Mouse (Mus musculus): ENCODE data around the gene Npnt. TPM values are rescaled to one million over a fixed set of nuclear protein-coding genes. Genes with fewer than 3 reads are reported as not detected.

Gene Npnt
- polyA plus RNA-seq, 2 experiments: 0.90 to 1.0 TPM

DNA sequence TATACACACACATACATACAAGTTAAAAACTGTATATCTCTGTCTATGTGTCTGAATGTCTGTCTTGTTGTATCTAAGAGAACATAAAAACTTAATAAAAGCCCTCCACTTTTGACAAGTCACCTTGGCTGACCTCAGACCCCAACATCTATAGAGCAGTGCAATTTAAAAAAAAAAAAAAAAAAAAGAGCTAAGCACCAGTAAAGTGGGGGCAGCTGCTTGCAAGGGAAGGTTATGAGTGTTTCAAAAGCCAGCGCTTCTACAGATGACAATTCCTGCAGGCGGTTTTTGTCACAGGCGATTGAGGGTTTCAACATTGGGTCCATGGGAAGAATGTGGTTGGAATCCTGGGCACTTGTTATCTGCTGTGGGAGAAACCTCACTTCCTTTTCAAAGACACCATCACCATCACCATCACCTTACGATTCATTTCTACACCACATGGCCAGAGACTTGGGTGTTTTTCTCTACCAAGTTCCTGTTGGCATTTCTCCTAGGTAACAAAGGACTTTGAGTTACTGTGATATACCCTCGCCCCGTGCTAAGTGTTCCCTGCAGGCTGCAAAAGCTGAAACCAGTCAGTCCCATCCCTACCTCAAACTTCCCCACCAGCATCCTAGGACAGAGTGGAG is 63.6 kb downstream of the Npnt start:
- Histone ChIP-seq H3K27me3 (ENCODE audit: control insufficient read depth, insufficient read depth, low read length) (no peaks in the 10 kb centered on the region), H3K4me2 (ENCODE audit: low read depth) (no peak overlapping the region), H3K4me3 (ENCODE audit: insufficient read depth in 1 of 2, low read depth in 2 of 2, low read length in 2 of 2) (no peak overlapping the region), H3K36me3 (replicated peaks; ENCODE audit: control insufficient read depth, insufficient read depth, low read depth) (no peaks in the 10 kb centered on the region), H3K27ac (no peak overlapping the region), H3K9ac (replicated peaks) (no peak overlapping the region), H3K9me3 (ENCODE audit: control insufficient read depth, low read length) (no peaks in the 10 kb centered on the region), H3K4me1 (replicated peaks; ENCODE audit: control insufficient read depth in 2 of 2, insufficient read depth in 2 of 2, low read length in 1 of 2) (peaks cover 0 to 8% of the 10 kb centered on the region in 2 experiments; a peak in 2 of 4 replicates)
- 16% methylated on average over 6 of the region's 6 CpGs for WGBS (ENCODE audit: insufficient replicate concordance)
- TF ChIP-seq CTCF (IDR thresholded peaks at IDR 0.05; ENCODE audit: low read depth): no peak
- TF ChIP-seq EP300 (IDR thresholded peaks at IDR 0.05; ENCODE audit: low read depth): no peak
- no peak for DNase-seq (ENCODE audit: low read depth in 3 of 3, low spot score in 3 of 3)
- ATAC-seq (ENCODE audit: insufficient read depth): peak; percentile 37; the same call in 1 of the 2 replicates

DNA sequence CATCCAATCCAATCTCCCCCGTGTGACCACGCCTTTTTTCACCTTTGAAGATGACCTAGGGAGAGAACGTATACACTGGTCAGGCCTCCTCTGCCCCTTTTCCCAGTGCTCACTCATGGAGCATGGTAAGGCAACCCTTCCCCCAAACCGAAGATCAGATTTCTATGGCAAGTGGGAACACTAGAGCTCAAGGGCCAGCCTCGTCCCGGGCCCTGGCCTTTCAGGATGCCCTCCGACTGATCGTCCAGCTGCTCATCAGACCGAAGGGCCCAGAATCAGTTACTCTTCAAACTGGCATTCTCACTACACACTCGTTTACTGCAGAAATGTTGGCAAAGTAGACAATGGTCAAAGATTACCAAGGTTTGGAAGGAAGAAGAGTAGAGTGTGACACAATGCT is 65.6 kb downstream of the Npnt start:
- no peak for DNase-seq (ENCODE audit: low read depth in 3 of 3, low spot score in 3 of 3)
- no peak overlapping the region for H3K27ac ChIP-seq
- H3K9ac ChIP-seq (replicated peaks): no peak overlapping the region
- H3K27me3 ChIP-seq (ENCODE audit: control insufficient read depth, insufficient read depth, low read length): no peaks in the 10 kb centered on the region
- TF ChIP-seq EP300 (IDR thresholded peaks at IDR 0.05; ENCODE audit: low read depth): no peak
- no peak for TF ChIP-seq CTCF (IDR thresholded peaks at IDR 0.05; ENCODE audit: low read depth)
- H3K36me3 ChIP-seq (replicated peaks; ENCODE audit: control insufficient read depth, insufficient read depth, low read depth): no peaks in the 10 kb centered on the region
- no peak for ATAC-seq (ENCODE audit: insufficient read depth)
- H3K4me1 ChIP-seq (replicated peaks; ENCODE audit: control insufficient read depth in 2 of 2, insufficient read depth in 2 of 2, low read length in 1 of 2): peaks cover 0 to 8% of the 10 kb centered on the region in 2 experiments; a peak in 2 of 4 replicates
- 77% methylated on average over 10 of the region's 10 CpGs for WGBS (ENCODE audit: insufficient replicate concordance)
- H3K4me3 ChIP-seq (ENCODE audit: insufficient read depth in 1 of 2, low read depth in 2 of 2, low read length in 2 of 2): no peak overlapping the region
- H3K4me2 ChIP-seq (ENCODE audit: low read depth): no peak overlapping the region
- no peaks in the 10 kb centered on the region for H3K9me3 ChIP-seq (ENCODE audit: control insufficient read depth, low read length)

DNA sequence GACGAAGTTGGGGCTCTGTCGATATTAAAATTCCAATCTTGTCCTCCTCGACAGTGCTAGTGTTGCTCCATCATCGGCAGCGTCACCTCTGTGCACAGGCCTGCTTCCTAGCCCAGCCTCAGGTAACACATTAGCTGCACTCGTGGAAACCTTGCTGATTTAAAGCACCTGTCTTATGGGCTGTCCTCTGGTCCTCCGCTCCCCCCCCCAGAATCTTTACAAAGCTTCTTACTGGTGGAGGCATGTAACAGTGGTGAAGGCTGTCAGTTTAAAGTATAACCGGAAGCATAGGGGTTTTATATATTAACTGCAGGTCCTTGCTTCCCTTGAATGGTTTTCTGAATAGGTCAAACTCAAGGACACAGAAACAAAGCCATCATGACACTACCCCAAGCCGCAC is 66.8 kb downstream of the Npnt start:
- Histone ChIP-seq H3K36me3 (replicated peaks; ENCODE audit: control insufficient read depth, insufficient read depth, low read depth) (no peaks in the 10 kb centered on the region), H3K9ac (replicated peaks) (no peak overlapping the region), H3K4me3 (ENCODE audit: insufficient read depth in 1 of 2, low read depth in 2 of 2, low read length in 2 of 2) (no peak overlapping the region), H3K9me3 (ENCODE audit: control insufficient read depth, low read length) (no peaks in the 10 kb centered on the region), H3K4me1 (replicated peaks; ENCODE audit: control insufficient read depth in 2 of 2, insufficient read depth in 2 of 2, low read length in 1 of 2) (peaks cover 0 to 8% of the 10 kb centered on the region in 2 experiments; a peak in 2 of 4 replicates), H3K27ac (no peak overlapping the region), H3K4me2 (ENCODE audit: low read depth) (no peak overlapping the region), H3K27me3 (ENCODE audit: control insufficient read depth, insufficient read depth, low read length) (no peaks in the 10 kb centered on the region)
- TF ChIP-seq CTCF (IDR thresholded peaks at IDR 0.05; ENCODE audit: low read depth): no peak
- TF ChIP-seq EP300 (IDR thresholded peaks at IDR 0.05; ENCODE audit: low read depth): no peak
- 73% methylated on average over 9 of the region's 9 CpGs for WGBS (ENCODE audit: insufficient replicate concordance)
- ATAC-seq (ENCODE audit: insufficient read depth): no peak
- no peak for DNase-seq (ENCODE audit: low read depth in 3 of 3, low spot score in 3 of 3)

DNA sequence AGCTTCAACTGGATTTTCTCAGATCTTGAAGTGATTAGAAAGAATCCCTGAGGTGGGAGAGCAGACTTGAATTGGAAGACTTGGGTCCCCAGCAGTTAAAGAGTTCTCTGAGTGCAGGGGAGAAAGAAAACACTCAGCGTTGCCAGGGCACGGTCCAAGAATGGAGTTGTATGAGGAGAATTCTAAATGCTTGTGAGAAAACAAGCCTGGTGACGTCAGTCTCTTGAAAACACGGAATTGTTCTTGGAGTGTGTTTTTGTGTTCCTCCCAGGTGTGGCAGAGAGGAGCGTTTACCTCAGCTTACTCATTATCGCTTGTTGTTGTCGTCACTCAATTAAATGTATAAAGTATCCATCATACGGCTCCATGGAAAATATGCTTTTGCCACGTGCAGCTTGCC is 69.3 kb downstream of the Npnt start:
- ATAC-seq (ENCODE audit: insufficient read depth): no peak

DNA sequence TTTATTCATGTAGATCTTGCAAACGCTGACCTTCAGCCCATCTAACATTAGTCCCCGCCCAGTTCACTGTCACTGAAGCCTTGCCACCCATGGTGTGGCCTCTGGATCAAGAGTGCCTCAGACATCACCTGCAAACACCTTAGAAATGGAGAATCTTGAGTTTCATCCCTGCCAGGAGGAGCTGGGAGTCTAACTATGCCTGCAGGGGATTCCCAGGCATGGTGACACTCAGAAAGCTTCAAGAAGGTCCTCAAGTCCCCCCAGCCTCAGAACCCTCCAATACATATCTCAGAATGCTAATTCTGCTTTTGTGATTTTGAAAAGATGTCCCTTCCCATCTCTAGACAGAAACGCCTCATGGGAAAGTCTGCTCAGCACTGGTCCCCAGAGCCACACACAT is 69.7 kb downstream of the Npnt start:
- no peak overlapping the region for H3K4me2 ChIP-seq (ENCODE audit: low read depth)
- no peak overlapping the region for H3K9ac ChIP-seq (replicated peaks)
- no peaks in the 10 kb centered on the region for H3K36me3 ChIP-seq (replicated peaks; ENCODE audit: control insufficient read depth, insufficient read depth, low read depth)
- WGBS (ENCODE audit: insufficient replicate concordance): 58% methylated on average over 3 of the region's 3 CpGs
- H3K4me1 ChIP-seq (replicated peaks; ENCODE audit: control insufficient read depth in 2 of 2, insufficient read depth in 2 of 2, low read length in 1 of 2): no peaks in the 10 kb centered on the region
- H3K27me3 ChIP-seq (ENCODE audit: control insufficient read depth, insufficient read depth, low read length): no peaks in the 10 kb centered on the region
- ATAC-seq (ENCODE audit: insufficient read depth): no peak
- TF ChIP-seq EP300 (IDR thresholded peaks at IDR 0.05; ENCODE audit: low read depth): no peak
- TF ChIP-seq CTCF (IDR thresholded peaks at IDR 0.05; ENCODE audit: low read depth): no peak
- no peak overlapping the region for H3K27ac ChIP-seq
- H3K9me3 ChIP-seq (ENCODE audit: control insufficient read depth, low read length): no peaks in the 10 kb centered on the region
- H3K4me3 ChIP-seq (ENCODE audit: insufficient read depth in 1 of 2, low read depth in 2 of 2, low read length in 2 of 2): no peak overlapping the region
- DNase-seq (ENCODE audit: low read depth in 3 of 3, low spot score in 3 of 3): no peak

More for the DNA sequence above, 69.3 kb downstream of the Npnt start:
- Histone ChIP-seq H3K36me3 (replicated peaks; ENCODE audit: control insufficient read depth, insufficient read depth, low read depth) (no peaks in the 10 kb centered on the region), H3K4me3 (ENCODE audit: insufficient read depth in 1 of 2, low read depth in 2 of 2, low read length in 2 of 2) (no peak overlapping the region), H3K9me3 (ENCODE audit: control insufficient read depth, low read length) (no peaks in the 10 kb centered on the region), H3K27ac (no peak overlapping the region), H3K4me1 (replicated peaks; ENCODE audit: control insufficient read depth in 2 of 2, insufficient read depth in 2 of 2, low read length in 1 of 2) (no peaks in the 10 kb centered on the region), H3K9ac (replicated peaks) (no peak overlapping the region), H3K27me3 (ENCODE audit: control insufficient read depth, insufficient read depth, low read length) (no peaks in the 10 kb centered on the region), H3K4me2 (ENCODE audit: low read depth) (no peak overlapping the region)
- no peak for DNase-seq (ENCODE audit: low read depth in 3 of 3, low spot score in 3 of 3)
- 78% methylated on average over 9 of the region's 9 CpGs for WGBS (ENCODE audit: insufficient replicate concordance)
- TF ChIP-seq CTCF (IDR thresholded peaks at IDR 0.05; ENCODE audit: low read depth) (no peak), EP300 (IDR thresholded peaks at IDR 0.05; ENCODE audit: low read depth) (no peak)

Data from liver, embryonic 14.5 days (tissue).